Mouse (Mus musculus) heart, embryonic 16.5 days (tissue): ENCODE measurements around the gene Tbx15. TPM values are rescaled to one million over a fixed set of nuclear protein-coding genes. Genes with fewer than 3 reads are reported as not detected.

Experiments used
- microRNA-seq: library from miRNA; unstranded; fragments of <30 nt; microRNA quantifications from one replicate; pipeline ENCODE4, GENCODE M21; 2017
- polyA plus RNA-seq: library from polyadenylated mRNA; unstranded; fragments of >200 nt; fragmentation: Nextera tagmentation; extraction: Ambion mirVana; gene quantifications from 2 replicates; pipeline ENCODE4 v1.2.1, GENCODE M21; 2015

Gene Tbx15
- polyA plus RNA-seq, 1 experiment from 2014 or later: 0.12 TPM

Small RNA genes within 50 kb of the gene (microRNA-seq; reads per million reads assigned to microRNA genes)
- gene Mir6481: not detected

Other genes starting within 250 kb of the Tbx15 start
- gene Wars2, start 99.3 kb upstream of the Tbx15 start, polyA plus RNA-seq: 8.6 and 8.8 TPM in 2 replicates